Mouse (Mus musculus): Measurements from ENCODE around the gene Gm20888. TPM values are rescaled to one million over a fixed set of nuclear protein-coding genes. Genes with fewer than 3 reads are reported as not detected.
"Not testable (repeated sequence)": the region's sequence is repeated elsewhere in the genome, so short reads cannot be mapped to it uniquely, and the experiment has no call there.

The Gm20888 gene
- not detected in 2 replicates for polyA plus RNA-seq (2012; rRNA removed)

DNA sequence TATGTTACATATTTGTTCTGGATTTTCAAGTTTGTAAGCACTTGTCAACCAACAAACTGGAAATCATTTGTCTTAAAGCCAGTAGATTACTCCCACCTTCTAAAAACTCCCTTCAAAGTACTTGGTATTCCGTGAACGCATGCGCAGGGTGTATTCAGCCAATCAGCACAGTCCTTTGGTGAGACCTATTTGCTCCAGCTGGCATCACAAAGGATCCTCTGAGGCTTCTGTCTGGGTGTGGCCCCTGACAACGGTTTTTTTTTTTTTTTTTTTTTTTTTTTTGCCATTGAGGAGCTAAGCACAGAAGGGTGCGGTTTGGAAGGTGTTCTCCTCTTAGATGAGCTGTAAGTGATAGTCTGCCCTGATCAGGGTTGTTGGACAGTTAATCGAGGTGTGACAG, at the start of gene Gm20888:
Gene Gm20888, plus strand, starts transcription at position 301 of the 400 bp plus-strand sequence.
- not testable (repeated sequence) for H3K36me3 ChIP-seq (ENCODE audit: control insufficient read depth, insufficient read depth, low read length); H3K4me1 ChIP-seq (replicated peaks; ENCODE audit: control insufficient read depth, insufficient read depth, low read length); H3K4me3 ChIP-seq (ENCODE audit: control insufficient read depth, insufficient read depth, low read length); H3K27ac ChIP-seq (ENCODE audit: control insufficient read depth, insufficient read depth, low read length); DNase-seq; H3K27me3 ChIP-seq (ENCODE audit: control insufficient read depth, insufficient read depth, low read length)
- no CpG with 5 or more reads among the region's 6 CpGs for WGBS

Other genes with a start within 250 kb of the Gm20888 start
- not detected in 2 replicates for gene Gm21118, start 168.2 kb upstream of the Gm20888 start, polyA plus RNA-seq (2012; rRNA removed)
- not detected in 2 replicates for gene Gm29423, start 138.6 kb upstream of the Gm20888 start, polyA plus RNA-seq (2012; rRNA removed)
- not detected in 2 replicates for gene Gm29644, start 138.5 kb upstream of the Gm20888 start, polyA plus RNA-seq (2012; rRNA removed)